Mouse (Mus musculus): ENCODE data around the gene Arsb.
"Not testable (repeated sequence)": the region's sequence is repeated elsewhere in the genome, so short reads cannot be mapped to it uniquely, and the experiment has no call there.

- TF ChIP-seq POLR2A (IDR thresholded peaks at IDR 0.05; ENCODE audit: low read depth, low read length); CTCF (conservative IDR thresholded peaks at IDR 0.05; ENCODE audit: insufficient read depth, insufficient read length, low read depth, low read length): not testable (repeated sequence)
Observed at GRCm38 (mm10) chr13:93810311-93810710, 38.9 kb downstream of the Arsb start.

Data from kidney, adult 2 months (tissue).